Mouse (Mus musculus): ENCODE data around the gene Grpel1. TPM values are rescaled to one million over a fixed set of nuclear protein-coding genes. Genes with fewer than 3 reads are reported as not detected.

Grpel1 gene
- polyA plus RNA-seq, 1 experiment from 2014 or later, result 50.1 TPM

GRCm38 (mm10) chr5:36483203-36484101, 18.7 kb downstream of the Grpel1 start:
- peaks cover 63% of the 10 kb centered on the region for H3K4me1 ChIP-seq (replicated peaks)
- peak overlapping the region; percentile 95 for H3K4me2 ChIP-seq
- H3K36me3 ChIP-seq, result 0 out of 2 replicates have a peak, but pooled peaks cover 4% of the 10 kb centered on the region
- no peaks in the 10 kb centered on the region for H3K9me3 ChIP-seq (replicated peaks)
- DNase-seq, result peak; percentile 42
- WGBS (ENCODE audit: insufficient replicate concordance), result 2% methylated on average over 57 of the region's 58 CpGs
- peak overlapping the region; percentile 83 for H3K27ac ChIP-seq
- peaks cover 36% of the 10 kb centered on the region for H3K27me3 ChIP-seq
- peak overlapping the region; percentile 93 for H3K4me3 ChIP-seq (replicated peaks)
- H3K9ac ChIP-seq, result peak overlapping the region; percentile 98
- peak; percentile 4; the same call in 1 of the 2 replicates for ATAC-seq (ENCODE audit: low read depth)

GRCm38 (mm10) chr5:36484171-36484990, 19.6 kb downstream of the Grpel1 start, which contains the start of the genes Tada2b and Ccdc96:
TSS of gene Tada2b (minus strand) at chr5:36484285.
TSS of gene Ccdc96 (plus strand) at chr5:36484588.
- Histone ChIP-seq H3K4me3 (replicated peaks) (peak within 1 kb of the TSS; percentile 93), H3K9me3 (replicated peaks) (no peaks in the 10 kb centered on the region), H3K27ac (peak within 1 kb of the TSS; percentile 83), H3K36me3 (0 out of 2 replicates have a peak, but pooled peaks cover 4% of the 10 kb centered on the region), H3K4me1 (replicated peaks) (peaks cover 55% of the 10 kb centered on the region), H3K9ac (peak within 1 kb of the TSS; percentile 98), H3K4me2 (peak within 1 kb of the TSS; percentile 100), H3K27me3 (peaks cover 36% of the 10 kb centered on the region)
- peak; percentile 99 for DNase-seq
- peak; percentile 97 for ATAC-seq (ENCODE audit: low read depth)
- WGBS (ENCODE audit: insufficient replicate concordance), result under 1% methylated on average over 85 of the region's 97 CpGs

- ATAC-seq (ENCODE audit: low read depth) (no peak), DNase-seq (no peak)
- peak overlapping the region; percentile 79 for H3K9ac ChIP-seq
Measured at GRCm38 (mm10) chr5:36485306-36485705, 20.5 kb downstream of the Grpel1 start.

GRCm38 (mm10) chr5:36489225-36489624, 24.4 kb downstream of the Grpel1 start:
- ATAC-seq (ENCODE audit: low read depth), result no peak
- Histone ChIP-seq H3K4me2 (no peak overlapping the region), H3K27me3 (peaks cover 36% of the 10 kb centered on the region), H3K9me3 (replicated peaks) (no peaks in the 10 kb centered on the region), H3K9ac (no peak overlapping the region), H3K27ac (no peak overlapping the region), H3K36me3 (peaks cover 23% of the 10 kb centered on the region), H3K4me1 (replicated peaks) (peaks cover 13% of the 10 kb centered on the region), H3K4me3 (replicated peaks) (no peak overlapping the region)
- 52% methylated on average over 2 of the region's 2 CpGs for WGBS (ENCODE audit: insufficient replicate concordance)
- DNase-seq, result no peak

More at GRCm38 (mm10) chr5:36485306-36485705, 20.5 kb downstream of the Grpel1 start:
- Histone ChIP-seq H3K4me2 (peak overlapping the region; percentile 100), H3K4me3 (replicated peaks) (peak overlapping the region; percentile 93), H3K27ac (no peak overlapping the region), H3K36me3 (0 out of 2 replicates have a peak, but pooled peaks cover 4% of the 10 kb centered on the region), H3K4me1 (replicated peaks) (peaks cover 46% of the 10 kb centered on the region), H3K9me3 (replicated peaks) (no peaks in the 10 kb centered on the region), H3K27me3 (peaks cover 36% of the 10 kb centered on the region)
- 15% methylated on average over 19 of the region's 19 CpGs for WGBS (ENCODE audit: insufficient replicate concordance)

- Histone ChIP-seq H3K27ac (no peak overlapping the region), H3K4me1 (replicated peaks) (no peaks in the 10 kb centered on the region), H3K9me3 (replicated peaks) (no peaks in the 10 kb centered on the region), H3K36me3 (peaks cover 55% of the 10 kb centered on the region), H3K27me3 (no peaks in the 10 kb centered on the region), H3K4me3 (replicated peaks) (no peak overlapping the region), H3K9ac (no peak overlapping the region), H3K4me2 (no peak overlapping the region)
- ATAC-seq (ENCODE audit: low read depth) (no peak), DNase-seq (no peak)
- WGBS (ENCODE audit: insufficient replicate concordance), result 86% methylated on average over 6 of the region's 6 CpGs
Measured at GRCm38 (mm10) chr5:36493919-36494318, 29.1 kb downstream of the Grpel1 start.

GRCm38 (mm10) chr5:36494709-36495108, 29.9 kb downstream of the Grpel1 start:
- Histone ChIP-seq H3K27ac (no peak overlapping the region), H3K27me3 (no peaks in the 10 kb centered on the region), H3K36me3 (peaks cover 56% of the 10 kb centered on the region), H3K9ac (no peak overlapping the region), H3K4me1 (replicated peaks) (no peaks in the 10 kb centered on the region), H3K4me2 (no peak overlapping the region), H3K4me3 (replicated peaks) (no peak overlapping the region), H3K9me3 (replicated peaks) (no peaks in the 10 kb centered on the region)
- WGBS (ENCODE audit: insufficient replicate concordance), result 89% methylated on average over 9 of the region's 9 CpGs
- ATAC-seq (ENCODE audit: low read depth), result no peak
- no peak for DNase-seq

- Histone ChIP-seq H3K27me3 (no peaks in the 10 kb centered on the region), H3K36me3 (peaks cover 65% of the 10 kb centered on the region), H3K4me2 (no peak overlapping the region), H3K4me1 (replicated peaks) (no peaks in the 10 kb centered on the region), H3K4me3 (replicated peaks) (no peak overlapping the region), H3K9me3 (replicated peaks) (no peaks in the 10 kb centered on the region), H3K9ac (no peak overlapping the region), H3K27ac (no peak overlapping the region)
- ATAC-seq (ENCODE audit: low read depth), result no peak
- WGBS (ENCODE audit: insufficient replicate concordance), result 89% methylated on average over 7 of the region's 7 CpGs
- DNase-seq, result no peak
Measured at GRCm38 (mm10) chr5:36505235-36505634, 40.4 kb downstream of the Grpel1 start.

GRCm38 (mm10) chr5:36505643-36506042, 40.8 kb downstream of the Grpel1 start:
- Histone ChIP-seq H3K27ac (no peak overlapping the region), H3K27me3 (no peaks in the 10 kb centered on the region), H3K36me3 (peaks cover 64% of the 10 kb centered on the region), H3K4me1 (replicated peaks) (no peaks in the 10 kb centered on the region), H3K9ac (no peak overlapping the region), H3K4me2 (no peak overlapping the region), H3K4me3 (replicated peaks) (no peak overlapping the region), H3K9me3 (replicated peaks) (no peaks in the 10 kb centered on the region)
- 67% methylated on average over 5 of the region's 5 CpGs for WGBS (ENCODE audit: insufficient replicate concordance)
- ATAC-seq (ENCODE audit: low read depth), result no peak
- DNase-seq, result no peak

- Histone ChIP-seq H3K4me2 (no peak overlapping the region), H3K27ac (no peak overlapping the region), H3K9ac (no peak overlapping the region), H3K4me1 (replicated peaks) (no peaks in the 10 kb centered on the region), H3K9me3 (replicated peaks) (no peaks in the 10 kb centered on the region), H3K4me3 (replicated peaks) (no peak overlapping the region), H3K36me3 (peaks cover 73% of the 10 kb centered on the region), H3K27me3 (no peaks in the 10 kb centered on the region)
- no peak for ATAC-seq (ENCODE audit: low read depth)
- no peak for DNase-seq
- WGBS (ENCODE audit: insufficient replicate concordance), result 87% methylated on average over 10 of the region's 10 CpGs
Measured at GRCm38 (mm10) chr5:36508351-36508750, 43.6 kb downstream of the Grpel1 start.

- Histone ChIP-seq H3K27me3 (no peaks in the 10 kb centered on the region), H3K36me3 (peaks cover 65% of the 10 kb centered on the region), H3K4me2 (no peak overlapping the region), H3K4me1 (replicated peaks) (no peaks in the 10 kb centered on the region), H3K4me3 (replicated peaks) (no peak overlapping the region), H3K9me3 (replicated peaks) (no peaks in the 10 kb centered on the region), H3K9ac (no peak overlapping the region), H3K27ac (no peak overlapping the region)
- 88% methylated on average over 2 of the region's 2 CpGs for WGBS (ENCODE audit: insufficient replicate concordance)
- DNase-seq, result no peak
- no peak for ATAC-seq (ENCODE audit: low read depth)
Measured at GRCm38 (mm10) chr5:36510956-36511355, 46.2 kb downstream of the Grpel1 start.

- no peak overlapping the region for H3K4me2 ChIP-seq
- no peak overlapping the region for H3K9ac ChIP-seq
- H3K36me3 ChIP-seq, result peaks cover 79% of the 10 kb centered on the region
- WGBS (ENCODE audit: insufficient replicate concordance), result 66% methylated on average over 1 of the region's 1 CpGs
- no peak for DNase-seq
- H3K27me3 ChIP-seq, result no peaks in the 10 kb centered on the region
- no peak for ATAC-seq (ENCODE audit: low read depth)
- H3K4me3 ChIP-seq (replicated peaks), result no peak overlapping the region
- no peaks in the 10 kb centered on the region for H3K9me3 ChIP-seq (replicated peaks)
- H3K27ac ChIP-seq, result no peak overlapping the region
- H3K4me1 ChIP-seq (replicated peaks), result no peaks in the 10 kb centered on the region
Measured at GRCm38 (mm10) chr5:36515126-36515525, 50.3 kb downstream of the Grpel1 start.
